Mouse (Mus musculus) stomach, postnatal 0 days (tissue): Measurements from ENCODE around the gene Ptcra. TPM values are rescaled to one million over a fixed set of nuclear protein-coding genes. Genes with fewer than 3 reads are reported as not detected.
A peak's percentile ranks its signal among the peaks of the same experiment; 100 is the strongest.

Source experiments
- ATAC-seq: fragments of 200-750 bp; cut with Nextera tagmentation; 2 replicates; pipeline ENCODE4 v1.8.0; 2017; ENCODE audit not compliant: low FRiP score, low TSS enrichment
- DNase-seq: peaks from one replicate; pipeline ENCODE4 v3.0.0-alpha.2; 2016; ENCODE audit warnings: low spot score
- H3K27ac ChIP-seq: fragments of 300-500 bp; sonication (generic); replicated peaks from 2 replicates; pipeline ENCODE4 v1.5.1; 2014; ENCODE audit warnings: mild to moderate bottlenecking, control low read depth
- H3K27me3 ChIP-seq: fragments of 300-500 bp; sonication (generic); 2 replicates; pipeline ENCODE4 v1.6.1; 2014; ENCODE audit warnings: low read length; ENCODE audit not compliant: control insufficient read depth, insufficient read depth
- H3K36me3 ChIP-seq: fragments of 300-500 bp; sonication (generic); 2 replicates; pipeline ENCODE4 v1.6.1; 2014; ENCODE audit warnings: low read length, mixed read lengths; ENCODE audit not compliant: control insufficient read depth, insufficient read depth
- H3K4me1 ChIP-seq: fragments of 300-500 bp; sonication (generic); replicated peaks from 2 replicates; pipeline ENCODE4 v1.6.1; 2014; ENCODE audit warnings: antibody characterized with exemption; ENCODE audit not compliant: control insufficient read depth, insufficient read depth
- H3K4me2 ChIP-seq: fragments of 300-500 bp; sonication (generic); replicated peaks from 2 replicates; pipeline ENCODE4 v1.6.1; 2014; ENCODE audit warnings: low read depth, mild to moderate bottlenecking, control low read depth, moderate library complexity
- H3K4me3 ChIP-seq: fragments of 300-500 bp; sonication (generic); 2 replicates; pipeline ENCODE4 v1.5.1; 2014; ENCODE audit warnings: low read depth, low read length, control low read depth
- H3K9ac ChIP-seq: fragments of 300-500 bp; sonication (generic); 2 replicates; pipeline ENCODE4 v1.6.1; 2014; ENCODE audit warnings: mild to moderate bottlenecking, low read length, control low read depth, mixed read lengths
- H3K9me3 ChIP-seq: fragments of 300-500 bp; sonication (generic); 2 replicates; pipeline ENCODE4 v1.6.1; 2016; ENCODE audit warnings: low read length; ENCODE audit not compliant: control insufficient read depth
- CTCF ChIP-seq: IDR thresholded peaks from 2 replicates; pipeline ENCODE4 v1.5.1; 2016; ENCODE audit warnings: antibody characterized with exemption, low read depth, mild to moderate bottlenecking, moderate library complexity
- EP300 ChIP-seq: optimal IDR thresholded peaks from 2 replicates; pipeline ENCODE3; 2016; ENCODE audit warnings: antibody characterized with exemption
- WGBS: fragments of 180-500 bp; shearing (Covaris S2); extraction: QIAGEN DNeasy Blood & Tissue Kit; methylation state at CpG from one replicate; pipeline ENCODE4 v1.1.7; 2014; 5-methylcytosine and 5-hydroxymethylcytosine counted together
- polyA plus RNA-seq: library from polyadenylated mRNA; unstranded; fragments of >200 nt; fragmentation: Nextera tagmentation; extraction: Ambion mirVana; gene quantifications from 2 replicates; pipeline ENCODE4 v1.2.1, GENCODE M21; 2015

The Ptcra gene
- polyA plus RNA-seq, 1 experiment from 2014 or later = 0.50 TPM

DNA sequence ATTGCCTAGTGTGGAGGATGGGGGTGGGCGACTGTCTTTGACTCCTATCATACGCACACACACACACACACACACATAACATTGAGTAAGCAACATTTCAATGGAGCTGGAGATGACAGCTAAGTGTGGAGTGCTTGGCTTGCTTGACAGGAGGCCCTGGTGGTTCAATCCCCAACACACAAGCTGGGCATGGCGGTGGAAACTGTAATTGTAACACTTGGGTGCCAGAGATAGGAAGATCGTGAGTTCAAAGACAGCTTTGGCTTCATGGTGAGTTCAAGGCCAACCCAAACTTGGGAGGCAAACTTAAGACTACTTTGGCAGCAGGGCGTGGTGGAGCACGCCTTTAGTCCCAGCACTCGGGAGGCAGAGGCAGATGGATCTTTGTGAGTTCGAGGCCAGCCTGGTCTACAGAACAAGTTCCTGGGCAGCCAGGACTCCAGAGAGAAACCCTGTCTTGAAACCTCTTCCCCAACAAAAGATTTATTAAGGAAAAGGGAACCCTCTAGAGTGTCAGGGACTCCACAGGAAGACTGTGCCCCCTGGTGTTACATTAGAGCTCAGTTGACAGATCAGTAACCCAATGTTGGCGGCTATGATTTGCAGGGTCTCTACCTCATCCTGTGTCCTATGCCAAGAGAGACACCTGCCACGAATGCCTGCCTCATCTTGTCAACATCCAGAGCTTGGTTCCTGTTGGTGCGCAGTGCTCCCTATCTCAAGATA is 48.6 kb downstream of the Ptcra start:
- 93% methylated on average over 11 of the region's 11 CpGs for WGBS
- H3K9me3 ChIP-seq = no peaks in the 10 kb centered on the region

DNA sequence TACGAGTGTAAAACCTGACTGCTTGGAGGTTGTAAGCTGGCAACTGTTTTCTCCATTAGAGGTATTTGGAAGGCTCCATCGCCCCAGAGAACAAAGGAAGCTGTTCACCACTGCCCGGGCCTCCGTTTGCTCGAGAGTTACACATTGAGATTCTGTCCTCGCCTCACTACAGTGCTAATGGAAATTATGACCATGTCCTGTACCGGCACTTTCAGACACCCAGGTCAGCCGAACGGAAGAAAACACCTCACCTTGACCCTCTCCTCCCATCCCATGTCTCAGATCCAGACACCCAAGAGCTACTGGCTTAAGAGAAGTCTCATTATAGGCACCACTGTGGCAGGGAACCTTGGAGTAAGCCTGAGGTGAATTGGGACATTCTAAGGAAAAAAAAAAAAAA is 49.7 kb downstream of the Ptcra start:
- ATAC-seq (no peak), DNase-seq (no peak)
- Histone ChIP-seq H3K4me3 (no peak overlapping the region), H3K36me3 (peaks cover 3% of the 10 kb centered on the region; the same call in 1 of the 2 replicates), H3K9ac (no peak overlapping the region), H3K9me3 (no peaks in the 10 kb centered on the region), H3K27ac (no peak overlapping the region), H3K4me1 (peaks cover 3% of the 10 kb centered on the region; the same call in 1 of the 2 replicates), H3K4me2 (no peak overlapping the region), H3K27me3 (no peaks in the 10 kb centered on the region)
- TF ChIP-seq EP300 (no peak), CTCF (no peak)
- 87% methylated on average over 9 of the region's 9 CpGs for WGBS

More for the DNA sequence above, 48.6 kb downstream of the Ptcra start:
- no peak for ATAC-seq
- no peak for DNase-seq
- Histone ChIP-seq H3K27ac (no peak overlapping the region), H3K9ac (no peak overlapping the region), H3K36me3 (peaks cover 3% of the 10 kb centered on the region; the same call in 1 of the 2 replicates), H3K4me3 (no peak overlapping the region), H3K4me2 (no peak overlapping the region), H3K4me1 (peaks cover 3% of the 10 kb centered on the region; the same call in 1 of the 2 replicates), H3K27me3 (no peaks in the 10 kb centered on the region)
- peak; percentile 43 for TF ChIP-seq CTCF
- TF ChIP-seq EP300 = no peak

DNA sequence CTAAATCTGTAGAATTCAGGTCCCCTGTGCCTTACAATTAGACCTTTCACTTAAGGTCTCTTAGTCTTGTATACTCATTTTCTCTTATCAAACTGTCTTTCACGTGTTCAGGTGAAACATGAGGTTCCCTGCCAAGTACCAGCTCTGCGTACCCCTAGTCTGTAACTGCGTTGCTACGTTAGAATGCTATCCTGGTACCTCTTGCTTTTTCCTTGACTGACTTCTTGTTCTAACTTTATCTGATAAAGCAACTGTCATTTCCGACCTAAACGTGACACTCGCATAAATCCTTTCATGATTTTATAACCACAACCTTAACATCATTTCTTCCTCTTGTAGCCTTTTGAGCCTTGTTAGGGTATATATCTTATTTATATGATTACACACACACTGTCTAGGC is 51.1 kb downstream of the Ptcra start:
- H3K4me3 ChIP-seq = peak overlapping the region; percentile 93
- H3K27ac ChIP-seq = no peak overlapping the region
- H3K4me1 ChIP-seq = peaks cover 3% of the 10 kb centered on the region; the same call in 1 of the 2 replicates
- H3K9me3 ChIP-seq = no peaks in the 10 kb centered on the region
- peak overlapping the region; percentile 96 for H3K9ac ChIP-seq
- H3K36me3 ChIP-seq = peaks cover 3% of the 10 kb centered on the region; the same call in 1 of the 2 replicates
- ATAC-seq (no peak), DNase-seq (no peak)
- WGBS = 50% methylated on average over 7 of the region's 7 CpGs
- peak overlapping the region; percentile 97 for H3K4me2 ChIP-seq
- no peak for TF ChIP-seq EP300
- H3K27me3 ChIP-seq = no peaks in the 10 kb centered on the region

DNA sequence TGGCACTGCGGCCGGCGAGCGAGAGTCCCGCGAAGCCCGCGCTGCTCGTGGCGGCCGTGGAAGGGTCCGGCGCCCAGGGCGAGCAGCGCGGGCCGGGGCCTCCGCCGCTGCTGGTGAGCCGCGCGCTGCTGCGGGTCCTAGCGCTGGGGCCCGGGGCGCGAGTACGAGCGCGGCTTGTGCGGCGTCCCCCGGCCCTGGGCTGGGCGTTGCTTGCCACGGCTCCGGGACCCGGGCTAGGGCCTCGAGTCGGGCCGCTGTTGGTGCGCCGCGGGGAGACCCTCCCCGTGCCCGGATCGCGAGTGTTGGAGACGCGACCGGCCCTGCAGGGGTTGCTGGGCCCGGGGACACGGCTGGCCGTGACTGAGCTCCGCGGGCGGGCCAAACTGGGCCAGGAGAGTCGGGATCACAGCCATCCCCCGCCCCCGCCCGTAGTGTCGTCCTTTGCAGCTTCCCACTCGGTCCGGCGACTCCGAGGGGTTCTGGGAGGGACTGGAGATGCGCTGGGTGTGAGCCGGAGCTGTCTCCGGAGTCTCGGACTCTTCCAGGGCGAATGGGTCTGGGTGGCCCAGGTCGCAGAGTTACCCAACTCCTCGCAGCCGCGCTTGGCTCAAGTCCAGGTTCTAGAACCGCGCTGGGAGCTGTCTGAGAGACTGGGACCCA is 51.8 kb downstream of the Ptcra start:
- Histone ChIP-seq H3K27me3 (no peaks in the 10 kb centered on the region), H3K36me3 (peaks cover 3% of the 10 kb centered on the region; the same call in 1 of the 2 replicates), H3K9me3 (no peaks in the 10 kb centered on the region), H3K4me3 (peak overlapping the region; percentile 93), H3K9ac (peak overlapping the region; percentile 96), H3K27ac (peak overlapping the region; percentile 78), H3K4me1 (peaks cover 3% of the 10 kb centered on the region; the same call in 1 of the 2 replicates), H3K4me2 (peak overlapping the region; percentile 97)
- TF ChIP-seq EP300 (no peak), CTCF (no peak)
- ATAC-seq (peak; percentile 54), DNase-seq (peak; percentile 59)
- WGBS = under 1% methylated on average over 50 of the region's 76 CpGs

DNA sequence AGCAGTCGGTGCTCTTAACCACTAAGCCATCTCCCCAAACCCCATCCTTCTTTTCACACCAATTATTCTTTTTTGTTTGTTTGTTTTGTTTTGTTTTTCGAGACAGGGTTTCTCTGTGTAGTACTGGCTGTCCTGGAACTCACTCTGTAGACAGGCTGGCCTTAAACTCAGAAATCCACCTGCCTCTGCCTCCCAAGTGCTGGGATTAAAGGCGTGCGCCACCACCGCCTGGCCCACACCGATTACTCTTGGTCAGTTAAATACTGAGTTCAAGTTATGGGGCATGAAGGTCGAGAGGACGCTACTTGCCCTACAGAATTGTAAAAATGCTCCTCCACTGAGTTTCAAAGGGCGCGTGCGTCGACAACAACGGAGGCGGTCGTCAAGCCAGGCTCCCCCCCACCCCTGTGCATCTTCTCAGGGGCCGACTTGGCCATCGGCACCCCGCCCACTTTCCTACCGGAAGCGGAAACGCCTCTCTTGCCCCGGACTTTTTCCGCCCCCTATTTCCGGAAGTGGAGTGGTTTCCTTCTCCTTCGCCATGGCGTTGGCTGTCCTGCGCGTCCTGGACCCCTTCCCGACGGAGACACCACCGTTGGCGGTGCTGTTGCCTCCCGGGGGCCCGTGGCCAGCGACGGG is 52.4 kb downstream of the Ptcra start, which contains the start of gene Pex6:
TSS of gene Pex6 (plus strand) at position 505 of the 639 bp plus-strand sequence.
- 6% methylated on average over 34 of the region's 36 CpGs for WGBS
- Histone ChIP-seq H3K36me3 (peaks cover 3% of the 10 kb centered on the region; the same call in 1 of the 2 replicates), H3K4me2 (peak within 1 kb of the TSS; percentile 97), H3K9me3 (no peaks in the 10 kb centered on the region), H3K27me3 (no peaks in the 10 kb centered on the region), H3K4me3 (peak within 1 kb of the TSS; percentile 93), H3K4me1 (peaks cover 3% of the 10 kb centered on the region; the same call in 1 of the 2 replicates), H3K27ac (peak within 1 kb of the TSS; percentile 78), H3K9ac (peak within 1 kb of the TSS; percentile 96)
- no peak for TF ChIP-seq EP300
- peak; percentile 25; the same call in 1 of the 2 replicates for TF ChIP-seq CTCF
- DNase-seq (peak; percentile 94), ATAC-seq (peak; percentile 88)
